Mouse (Mus musculus): ENCODE measurements around the gene Sppl3.
A peak's percentile ranks its signal among the peaks of the same experiment; 100 is the strongest.

The Sppl3 gene

GRCm38 (mm10) chr5:115037099-115037498 lies 26.2 kb downstream of the Sppl3 start:
- DNase-seq (ENCODE audit: low spot score in 2 of 2), result no peak

GRCm38 (mm10) chr5:115040756-115041155 lies 29.8 kb downstream of the Sppl3 start:
- no peak for DNase-seq (ENCODE audit: low spot score in 2 of 2)

- DNase-seq (ENCODE audit: low spot score in 2 of 2), result no peak
Observed at GRCm38 (mm10) chr5:115043626-115044025, 32.7 kb downstream of the Sppl3 start.

- DNase-seq (ENCODE audit: low spot score in 2 of 2), result no peak
Observed at GRCm38 (mm10) chr5:115045146-115045677, 34.3 kb downstream of the Sppl3 start.

- DNase-seq (ENCODE audit: low spot score in 2 of 2), result no peak
Observed at GRCm38 (mm10) chr5:115049692-115050091, 38.8 kb downstream of the Sppl3 start.

- DNase-seq (ENCODE audit: low spot score in 2 of 2), result no peak
Observed at GRCm38 (mm10) chr5:115050776-115051175, 39.8 kb downstream of the Sppl3 start.

- no peak for DNase-seq (ENCODE audit: low spot score in 2 of 2)
Observed at GRCm38 (mm10) chr5:115052546-115052945, 41.6 kb downstream of the Sppl3 start.

GRCm38 (mm10) chr5:115053791-115054396 lies 43.0 kb downstream of the Sppl3 start:
- no peak for DNase-seq (ENCODE audit: low spot score in 2 of 2)

GRCm38 (mm10) chr5:115055418-115055817 lies 44.5 kb downstream of the Sppl3 start:
- DNase-seq (ENCODE audit: low spot score in 2 of 2), result no peak

- no peak for DNase-seq (ENCODE audit: low spot score in 2 of 2)
Observed at GRCm38 (mm10) chr5:115057153-115057552, 46.2 kb downstream of the Sppl3 start.

- no peak for DNase-seq (ENCODE audit: low spot score in 2 of 2)
Observed at GRCm38 (mm10) chr5:115058584-115059297, 47.8 kb downstream of the Sppl3 start.

GRCm38 (mm10) chr5:115060067-115060695 lies 49.2 kb downstream of the Sppl3 start:
- no peak for DNase-seq (ENCODE audit: low spot score in 2 of 2)

- DNase-seq (ENCODE audit: low spot score in 2 of 2), result no peak
Observed at GRCm38 (mm10) chr5:115060977-115061376, 50.0 kb downstream of the Sppl3 start.

GRCm38 (mm10) chr5:115062566-115062965 lies 51.6 kb downstream of the Sppl3 start:
- DNase-seq (ENCODE audit: low spot score in 2 of 2), result no peak

- no peak for DNase-seq (ENCODE audit: low spot score in 2 of 2)
Observed at GRCm38 (mm10) chr5:115063391-115063790, 52.5 kb downstream of the Sppl3 start.

GRCm38 (mm10) chr5:115066245-115066644 lies 55.3 kb downstream of the Sppl3 start:
- no peak for DNase-seq (ENCODE audit: low spot score in 2 of 2)

- no peak for DNase-seq (ENCODE audit: low spot score in 2 of 2)
Observed at GRCm38 (mm10) chr5:115068671-115069421, 57.9 kb downstream of the Sppl3 start.

GRCm38 (mm10) chr5:115069611-115070010 lies 58.7 kb downstream of the Sppl3 start:
- DNase-seq (ENCODE audit: low spot score in 2 of 2), result no peak

- DNase-seq (ENCODE audit: low spot score in 2 of 2), result no peak
Observed at GRCm38 (mm10) chr5:115070457-115070856, 59.5 kb downstream of the Sppl3 start.

- peak; percentile 13 to 28 for DNase-seq (ENCODE audit: low spot score in 2 of 2)
Observed at GRCm38 (mm10) chr5:115071096-115071901, 60.4 kb downstream of the Sppl3 start.

- no peak for DNase-seq (ENCODE audit: low spot score in 2 of 2)
Observed at GRCm38 (mm10) chr5:115072143-115072542, 61.2 kb downstream of the Sppl3 start.

Measured in thymus, postnatal 10 days (tissue).